Mouse (Mus musculus) MEL (cell line): ENCODE measurements at regions not wholly inside any gene's neighbourhood (a gene's known extent, or its start where the extent isn't known, plus 50 kb on each side); places are given as distances from the start of the nearest gene placed in this dataset.

ENCODE experiments used
- DNase-seq: peaks from one replicate; pipeline ENCODE4 v3.0.0; 2011; ENCODE audit warnings: low read depth, low spot score
- H3K27ac ChIP-seq: 2 replicates; pipeline ENCODE4 v1.5.1; 2012; ENCODE audit warnings: low read depth, mild to moderate bottlenecking, control low read depth, low read length, moderate library complexity; ENCODE audit not compliant: control insufficient read depth
- H3K27me3 ChIP-seq, 2 experiments: fragments of 150-350 bp in 1 of 2; sonication (generic) in 1 of 2; 2 replicates each; pipeline ENCODE4 v1.6.1; 2012; ENCODE audit warnings: low read length in 2 of 2, mild to moderate bottlenecking in 2 of 2, improper control_type of control experiment in 1 of 2, moderate library complexity in 1 of 2; ENCODE audit not compliant: insufficient read depth in 2 of 2, control insufficient read depth in 1 of 2
- H3K36me3 ChIP-seq, 2 experiments: 2 replicates each; pipeline ENCODE4 v1.6.1; 2012 to 2014; ENCODE audit warnings: low read length in 2 of 2, improper control_type of control experiment in 1 of 2, inconsistent platforms in 1 of 2, mild to moderate bottlenecking in 1 of 2; ENCODE audit not compliant: insufficient read depth in 2 of 2, control insufficient read depth in 1 of 2
- H3K4me1 ChIP-seq, 2 experiments: fragments of 150-350 bp in 1 of 2; sonication (generic) in 1 of 2; 2 replicates each; pipeline ENCODE4 v1.6.1; 2012; ENCODE audit warnings: low read length in 2 of 2, improper control_type of control experiment in 1 of 2, mild to moderate bottlenecking in 1 of 2; ENCODE audit not compliant: insufficient read depth in 2 of 2, control insufficient read depth in 1 of 2
- H3K4me3 ChIP-seq, 2 experiments: fragments of 150-350 bp in 1 of 2; sonication (generic) in 1 of 2; 2 replicates each; pipeline ENCODE4 v1.5.1; 2012; ENCODE audit warnings: low read depth in 2 of 2, low read length in 2 of 2, mild to moderate bottlenecking in 2 of 2, moderate library complexity in 2 of 2, control low read depth in 1 of 2, improper control_type of control experiment in 1 of 2; ENCODE audit not compliant: control insufficient read depth in 1 of 2, insufficient read depth in 1 of 2
- H3K79me2 ChIP-seq: 2 replicates; pipeline ENCODE4 v1.6.1; 2012; ENCODE audit warnings: mild to moderate bottlenecking, low read length, moderate library complexity; ENCODE audit not compliant: control insufficient read depth, poor library complexity, insufficient read depth
- H3K9ac ChIP-seq: 2 replicates; pipeline ENCODE4 v1.6.1; 2012; ENCODE audit warnings: low read depth, mild to moderate bottlenecking, control low read depth, low read length, moderate library complexity; ENCODE audit not compliant: control insufficient read depth, poor library complexity, severe bottlenecking
- H3K9me3 ChIP-seq: fragments of 150-350 bp; sonication (generic); replicated peaks from 2 replicates; pipeline ENCODE4 v1.6.1; 2012; ENCODE audit warnings: mild to moderate bottlenecking, low read length, improper control_type of control experiment, moderate library complexity; ENCODE audit not compliant: insufficient read depth
- E2F4 ChIP-seq: IDR thresholded peaks from 2 replicates; pipeline ENCODE4 v1.6.1; 2011; ENCODE audit warnings: low read depth, low read length, improper control_type of control experiment, borderline replicate concordance
- EP300 ChIP-seq, 2 experiments: IDR thresholded peaks; 2 replicates each; pipeline ENCODE4 v1.6.1; 2011; ENCODE audit warnings: improper control_type of control experiment in 2 of 2, low read length in 2 of 2, low read depth in 1 of 2, mild to moderate bottlenecking in 1 of 2
- GABPA ChIP-seq: IDR thresholded peaks from 2 replicates; pipeline ENCODE4 v1.6.1; 2012; ENCODE audit warnings: low read depth, mild to moderate bottlenecking, inconsistent platforms, low read length, improper control_type of control experiment, moderate library complexity
- HCFC1 ChIP-seq: IDR thresholded peaks from 2 replicates; pipeline ENCODE4 v1.6.1; 2012; ENCODE audit warnings: low read depth, mild to moderate bottlenecking, inconsistent platforms, low read length, improper control_type of control experiment, moderate library complexity
- KAT2A ChIP-seq: conservative IDR thresholded peaks from 2 replicates; pipeline ENCODE4 v1.6.1; 2012; ENCODE audit warnings: low read depth, low read length, improper control_type of control experiment, inconsistent platforms
- MAFK ChIP-seq: IDR thresholded peaks from 2 replicates; pipeline ENCODE4 v1.6.1; 2011; ENCODE audit warnings: low read depth, mild to moderate bottlenecking, low read length, improper control_type of control experiment, borderline replicate concordance
- MAZ ChIP-seq: IDR thresholded peaks from 2 replicates; pipeline ENCODE4 v1.6.1; 2012; ENCODE audit warnings: low read depth, mild to moderate bottlenecking, inconsistent platforms, low read length, improper control_type of control experiment
- MXI1 ChIP-seq: IDR thresholded peaks from 2 replicates; pipeline ENCODE4 v1.6.1; 2011; ENCODE audit warnings: mild to moderate bottlenecking, low read depth, low read length, improper control_type of control experiment
- NELFE ChIP-seq: IDR thresholded peaks from 2 replicates; pipeline ENCODE4 v1.6.1; 2011; ENCODE audit warnings: low read depth, low read length, improper control_type of control experiment
- NRF1 ChIP-seq: IDR thresholded peaks from 2 replicates; pipeline ENCODE4 v1.6.1; 2014; ENCODE audit warnings: low read depth, mild to moderate bottlenecking, inconsistent platforms, low read length, improper control_type of control experiment, moderate library complexity; ENCODE audit not compliant: poor library complexity, insufficient read depth, severe bottlenecking
- POLR2A ChIP-seq, 2 experiments: IDR thresholded peaks; 2 replicates each; pipeline ENCODE4 v1.6.1; 2011 to 2012; ENCODE audit warnings: low read length in 2 of 2, mild to moderate bottlenecking in 2 of 2, control low read depth in 1 of 2, improper control_type of control experiment in 1 of 2, low read depth in 1 of 2, moderate library complexity in 1 of 2; ENCODE audit not compliant: control insufficient read depth in 1 of 2, insufficient read depth in 1 of 2, poor library complexity in 1 of 2
- POLR2AphosphoS2 ChIP-seq: IDR thresholded peaks from 2 replicates; pipeline ENCODE4 v1.6.1; 2011; ENCODE audit warnings: low read length, improper control_type of control experiment
- RAD21 ChIP-seq: IDR thresholded peaks from 2 replicates; pipeline ENCODE4 v1.6.1; 2011; ENCODE audit warnings: mild to moderate bottlenecking, low read depth, low read length, improper control_type of control experiment
- SIN3A ChIP-seq: IDR thresholded peaks from 2 replicates; pipeline ENCODE4 v1.6.1; 2012; ENCODE audit warnings: low read length, improper control_type of control experiment, inconsistent platforms
- TBP ChIP-seq: IDR thresholded peaks from 2 replicates; pipeline ENCODE4 v1.8.0; 2011; ENCODE audit warnings: low read depth, low read length, improper control_type of control experiment
- UBTF ChIP-seq: IDR thresholded peaks from 2 replicates; pipeline ENCODE4 v1.6.1; 2012; ENCODE audit warnings: low read depth, mild to moderate bottlenecking, inconsistent platforms, low read length, improper control_type of control experiment, moderate library complexity, borderline replicate concordance; ENCODE audit not compliant: insufficient read depth
- ZMIZ1 ChIP-seq: IDR thresholded peaks from 2 replicates; pipeline ENCODE4 v1.6.1; 2012; ENCODE audit warnings: low read depth, mild to moderate bottlenecking, inconsistent platforms, low read length, improper control_type of control experiment, moderate library complexity
- ZNF384 ChIP-seq: IDR thresholded peaks from 2 replicates; pipeline ENCODE4 v1.6.1; 2012; ENCODE audit warnings: low read depth, mild to moderate bottlenecking, inconsistent platforms, low read length, improper control_type of control experiment

GRCm38 (mm10) chr8:89525041-89525440 lies 481.1 kb upstream of the Sall1 start:
- Histone ChIP-seq H3K4me1 (no peaks in the 10 kb centered on the region), H3K27me3 (no peaks in the 10 kb centered on the region), H3K9ac (no peak overlapping the region), H3K27ac (no peak overlapping the region), H3K79me2 (no peaks in the 10 kb centered on the region), H3K9me3 (no peaks in the 10 kb centered on the region), H3K4me3 (no peak overlapping the region), H3K36me3 (no peaks in the 10 kb centered on the region)
- TF ChIP-seq KAT2A (no peak), ZNF384 (no peak), MAZ (no peak), MAFK (no peak), HCFC1 (no peak), RAD21 (no peak), NELFE (no peak), UBTF (no peak), TBP (no peak), SIN3A (no peak), EP300 (IDR thresholded peaks at IDR 0.05; ENCODE audit: low read depth in 1 of 2, low read length in 2 of 2) (no peak), POLR2AphosphoS2 (no peak), ZMIZ1 (no peak), E2F4 (no peak), GABPA (no peak), POLR2A (IDR thresholded peaks at IDR 0.05; ENCODE audit: control insufficient read depth in 1 of 2, insufficient read depth in 1 of 2, low read depth in 1 of 2, low read length in 2 of 2, poor library complexity in 1 of 2) (no peak), MXI1 (no peak)
- no peak for DNase-seq

DNA sequence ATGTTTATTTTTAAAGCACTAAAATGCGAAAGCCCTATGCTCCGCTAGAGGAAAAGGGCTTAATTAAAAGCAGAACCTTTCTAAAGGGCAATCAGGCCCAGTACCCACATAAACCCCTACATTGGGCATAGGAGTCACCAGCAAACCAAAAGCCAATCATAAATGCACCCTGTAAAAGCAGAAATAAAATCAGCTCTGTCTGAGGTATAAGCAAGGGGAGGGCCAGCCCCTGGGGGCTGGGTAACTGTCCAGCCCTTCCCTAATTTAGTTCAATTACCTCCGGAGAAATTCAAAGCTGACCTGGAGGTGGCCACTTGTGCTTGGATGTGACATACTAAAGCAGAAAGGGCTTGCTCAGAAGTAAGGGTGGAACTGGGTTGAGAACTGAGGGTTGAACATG lies 479.4 kb upstream of the Sall1 start:
- no peak for TF ChIP-seq NRF1
- TF ChIP-seq POLR2A (IDR thresholded peaks at IDR 0.05; ENCODE audit: control insufficient read depth in 1 of 2, insufficient read depth in 1 of 2, low read depth in 1 of 2, low read length in 2 of 2, poor library complexity in 1 of 2): no peak
- H3K79me2 ChIP-seq: no peaks in the 10 kb centered on the region
- no peaks in the 10 kb centered on the region for H3K27me3 ChIP-seq
- H3K27ac ChIP-seq: no peak overlapping the region
- H3K4me3 ChIP-seq: no peak overlapping the region
- no peak for DNase-seq
- no peaks in the 10 kb centered on the region for H3K9me3 ChIP-seq
- no peaks in the 10 kb centered on the region for H3K4me1 ChIP-seq
- H3K9ac ChIP-seq: no peak overlapping the region
- H3K36me3 ChIP-seq: no peaks in the 10 kb centered on the region
